Mouse (Mus musculus) brain, embryonic 14.5 days (tissue): Measurements from ENCODE around the gene Dvl1.

ENCODE experiments used
- CTCF ChIP-seq: fragments of 200-500 bp; IDR thresholded peaks from 2 replicates; pipeline ENCODE4 v1.5.1; 2012; ENCODE audit warnings: inconsistent platforms, mild to moderate bottlenecking, moderate library complexity, borderline replicate concordance; ENCODE audit not compliant: insufficient read depth, insufficient read length; ENCODE audit errors: extremely low read depth
- POLR2A ChIP-seq: fragments of 200-500 bp; IDR thresholded peaks from 2 replicates; pipeline ENCODE4 v1.6.1; 2012; ENCODE audit warnings: mild to moderate bottlenecking, inconsistent platforms, borderline replicate concordance; ENCODE audit not compliant: poor library complexity, insufficient read depth, insufficient read length, severe bottlenecking; ENCODE audit errors: extremely low read depth

GRCm38 (mm10) chr4:155829866-155830265, 17.3 kb upstream of the Dvl1 start:
- TF ChIP-seq POLR2A (no peak), CTCF (no peak)
